Mouse (Mus musculus) cerebellum, adult 2 months (tissue): ENCODE data around the gene Hpdl.

Experiments used
- CTCF ChIP-seq: fragments of 200-500 bp; IDR thresholded peaks from 2 replicates; pipeline ENCODE4 v1.5.1; 2011; ENCODE audit warnings: low read depth, mild to moderate bottlenecking, control low read depth, low read length, moderate library complexity, borderline replicate concordance; ENCODE audit not compliant: insufficient read depth
- POLR2A ChIP-seq: fragments of 200-500 bp; IDR thresholded peaks from 2 replicates; pipeline ENCODE4 v1.6.1; 2011; ENCODE audit warnings: low read length, control low read depth, borderline replicate concordance; ENCODE audit not compliant: insufficient read depth

DNA sequence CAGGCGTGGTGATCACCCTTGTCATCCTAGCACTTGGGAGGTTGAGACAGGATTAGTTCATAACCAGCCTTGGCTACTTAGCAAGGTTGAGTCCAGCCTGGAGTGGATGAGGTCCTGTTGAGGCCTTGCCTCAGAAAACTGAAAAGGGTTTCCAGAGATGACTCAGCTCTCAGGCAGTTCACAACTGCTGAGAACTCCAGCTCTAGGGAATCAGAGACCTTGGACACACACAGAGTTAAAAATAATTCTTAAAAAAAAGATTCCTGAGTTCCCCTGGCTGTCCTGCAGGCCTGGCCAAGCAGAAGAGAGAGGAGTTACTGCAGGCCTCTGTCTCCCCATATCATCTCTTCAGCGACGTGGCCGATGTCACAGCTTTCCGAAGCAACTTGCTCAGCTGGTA lies 6.2 kb downstream of the Hpdl start:
- no peak for TF ChIP-seq CTCF
- TF ChIP-seq POLR2A = no peak
